In the genomic region with DNA sequence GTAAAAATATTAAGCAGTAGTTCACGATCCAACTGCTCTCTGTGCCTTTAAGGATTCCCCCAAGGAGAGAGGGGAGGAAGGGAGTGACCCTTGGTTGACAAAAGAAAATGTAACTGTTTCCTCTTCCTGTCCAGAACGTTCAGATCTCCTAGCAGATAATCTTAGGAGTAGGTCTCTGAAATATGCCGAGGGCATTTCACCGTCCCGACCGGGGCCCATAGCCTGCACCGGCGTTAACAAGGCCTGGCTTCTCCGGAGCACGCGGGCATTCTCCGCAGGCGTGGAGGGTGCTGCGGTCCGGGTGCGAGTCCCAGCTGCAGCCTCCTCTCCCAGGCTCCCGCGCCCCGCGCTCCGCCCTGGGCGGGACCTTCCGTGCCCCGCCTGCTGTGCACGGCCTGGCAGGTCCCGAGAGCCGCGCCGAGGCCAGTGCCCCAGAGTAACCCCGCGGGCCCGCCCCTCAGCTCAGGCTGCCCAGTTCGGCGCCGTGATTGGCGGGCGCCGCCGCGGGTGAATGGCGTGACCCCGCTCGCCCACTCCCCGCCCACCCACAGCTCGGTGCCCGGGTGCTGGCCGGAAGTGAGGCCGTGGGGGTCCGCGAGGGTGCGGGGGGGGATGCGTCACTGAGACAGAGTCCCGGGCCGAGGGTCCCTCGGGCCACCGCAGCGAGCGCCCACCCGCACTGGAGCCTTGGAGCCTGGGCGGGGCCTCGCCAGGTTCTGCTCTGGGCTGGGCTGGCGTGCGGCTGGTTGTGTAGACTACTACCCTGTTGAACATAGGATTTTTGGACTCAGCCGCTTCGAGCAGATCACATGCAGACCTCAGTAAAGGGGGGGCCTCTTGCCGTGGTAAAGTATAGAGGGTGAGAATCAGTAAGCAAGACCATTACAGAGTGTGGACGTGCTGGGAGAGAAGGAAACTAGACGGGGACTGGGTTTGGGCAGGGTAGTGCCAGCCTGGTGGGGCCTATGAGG, we compare ENCODE assay signal across 8 mouse cellular contexts. TPM values are rescaled to one million over a fixed set of nuclear protein-coding genes. Genes with fewer than 3 reads are reported as not detected.
DNase-seq lines count a peak whose midpoint lies in the region; ATAC-seq and TF ChIP-seq lines count a peak whose summit lies in the region.

No protein-coding gene starts in this region.

- H3K9ac ChIP-seq in lung, embryonic 15.5 days, result peak overlapping the region; percentile 67

- peak overlapping the region; percentile 76 for H3K4me3 ChIP-seq in hindbrain, embryonic 10.5 days
- peak overlapping the region; percentile 75 for H3K4me3 ChIP-seq in lung, embryonic 15.5 days
- peak overlapping the region; percentile 79 for H3K4me3 ChIP-seq in olfactory bulb, adult 2 months (ENCODE audit: insufficient read depth, low read depth, low read length)

- DNase-seq in Muller cell, postnatal 12 days (ENCODE audit: inconsistent ontology term), result peak; percentile 96
- DNase-seq in cerebellum, adult 9-10 months, result peak; percentile 88
- peak; percentile 94 for DNase-seq in hindbrain, embryonic 10.5 days (ENCODE audit: low spot score)
- peak; percentile 52 for DNase-seq in layer of hippocampus, adult 9-10 months (ENCODE audit: low spot score)
- peak; percentile 85 to 88 for DNase-seq in thymus, adult 18-20 months

- H3K4me2 ChIP-seq in lung, embryonic 15.5 days, result peak overlapping the region; percentile 67

- TF ChIP-seq CTCF in olfactory bulb, adult 2 months (IDR thresholded peaks at IDR 0.05; ENCODE audit: insufficient read depth, low read depth, low read length), result no peak

- under 1% methylated on average over 68 of the region's 68 CpGs for WGBS in hindbrain, embryonic 10.5 days
- WGBS in lung, embryonic 15.5 days, result 1% methylated on average over 66 of the region's 68 CpGs
- under 1% methylated on average over 68 of the region's 68 CpGs for WGBS in olfactory bulb, adult 2 months

- H3K4me1 ChIP-seq in hindbrain, embryonic 10.5 days (replicated peaks), result peaks cover 35% of the 10 kb centered on the region
- H3K4me1 ChIP-seq in lung, embryonic 15.5 days, result peaks cover 16% of the 10 kb centered on the region
- peaks cover 4% of the 10 kb centered on the region; the same call in 1 of the 2 replicates for H3K4me1 ChIP-seq in olfactory bulb, adult 2 months (ENCODE audit: control insufficient read depth, insufficient read depth, low read length)

- peak overlapping the region; percentile 97 for H3K27ac ChIP-seq in hindbrain, embryonic 10.5 days
- peak overlapping the region; percentile 98 for H3K27ac ChIP-seq in lung, embryonic 15.5 days
- H3K27ac ChIP-seq in olfactory bulb, adult 2 months (ENCODE audit: insufficient read depth, low read depth, low read length), result peak overlapping the region; percentile 89

- no peaks in the 10 kb centered on the region for H3K9me3 ChIP-seq in hindbrain, embryonic 10.5 days
- H3K9me3 ChIP-seq in lung, embryonic 15.5 days, result no peaks in the 10 kb centered on the region

- H3K27me3 ChIP-seq in hindbrain, embryonic 10.5 days (ENCODE audit: insufficient read depth, poor library complexity, severe bottlenecking), result 0 out of 2 replicates have a peak, but pooled peaks cover 4% of the 10 kb centered on the region
- no peaks in the 10 kb centered on the region for H3K27me3 ChIP-seq in lung, embryonic 15.5 days

- peak; percentile 76 for TF ChIP-seq POLR2A in olfactory bulb, adult 2 months (IDR thresholded peaks at IDR 0.05; ENCODE audit: insufficient read depth, low read depth, low read length)

- peak; percentile 91 for ATAC-seq in frontal cortex, adult (ENCODE audit: low TSS enrichment)
- ATAC-seq in lung, embryonic 15.5 days (ENCODE audit: borderline replicate concordance, extremely low read depth, low FRiP score, low TSS enrichment), result peak; percentile 100

- no peaks in the 10 kb centered on the region for H3K36me3 ChIP-seq in hindbrain, embryonic 10.5 days
- H3K36me3 ChIP-seq in lung, embryonic 15.5 days, result no peaks in the 10 kb centered on the region

RNA-seq across cellular contexts. Expression of gene Elovl5, which starts 6.6 kb away (rescaled TPM):
- polyA plus RNA-seq in hindbrain, embryonic 10.5 days (2016; fragmentation: Nextera tagmentation; extraction: Ambion mirVana), result 72.7 and 92.1 TPM in 2 replicates
- polyA plus RNA-seq in lung, embryonic 15.5 days (2015; fragmentation: Nextera tagmentation; extraction: Ambion mirVana), result 78.0 and 83.0 TPM in 2 replicates
- 644 TPM in 1 of 2 replicates, not detected in the other for polyA plus RNA-seq in olfactory bulb, adult 2 months (2012; ENCODE audit: insufficient read depth, insufficient read length, low replicate concordance, missing spikeins)

Comparison
In these comparisons a context has a peak if more than half of its experiments do, and no peak if none do; other contexts are left out.
1. Peak in every context shown above with its lines: DNase-seq, ATAC-seq, H3K4me3 ChIP-seq and H3K27ac ChIP-seq.